Mouse (Mus musculus): ENCODE measurements around the gene Imp4. TPM values are rescaled to one million over a fixed set of nuclear protein-coding genes. Genes with fewer than 3 reads are reported as not detected.

Imp4 gene
- 99.9 and 105 TPM in 2 replicates for polyA plus RNA-seq (2015; fragmentation: Nextera tagmentation; extraction: Ambion mirVana)

GRCm38 (mm10) chr1:34439215-34439960 is at the start of gene Imp4, which contains the start of gene Ccdc115:
TSS of gene Imp4 (plus strand) at chr1:34439851.
TSS of gene Ccdc115 (minus strand) at chr1:34439672.
- peaks cover 36% of the 10 kb centered on the region for H3K36me3 ChIP-seq (ENCODE audit: insufficient read depth, low read length)
- under 1% methylated on average over 47 of the region's 48 CpGs for WGBS
- ATAC-seq (ENCODE audit: low FRiP score, low TSS enrichment), result peak; percentile 97
- H3K4me2 ChIP-seq (replicated peaks; ENCODE audit: low read depth, low read length), result peak within 1 kb of the TSS; percentile 81
- no peaks in the 10 kb centered on the region for H3K9me3 ChIP-seq (ENCODE audit: low read length)
- H3K4me1 ChIP-seq (ENCODE audit: insufficient read depth, low read length), result peaks cover 13% of the 10 kb centered on the region
- peak within 1 kb of the TSS; percentile 89 for H3K4me3 ChIP-seq (ENCODE audit: low read length)
- no peaks in the 10 kb centered on the region for H3K27me3 ChIP-seq (ENCODE audit: insufficient read depth, low read length)
- H3K27ac ChIP-seq (ENCODE audit: low read length), result peak within 1 kb of the TSS; percentile 79
- H3K9ac ChIP-seq (replicated peaks; ENCODE audit: low read length), result peak within 1 kb of the TSS; percentile 76

GRCm38 (mm10) chr1:34396321-34396720 is 43.3 kb upstream of the Imp4 start:
- H3K27ac ChIP-seq (ENCODE audit: low read length), result no peak overlapping the region
- 93% methylated on average over 4 of the region's 4 CpGs for WGBS
- no peak overlapping the region for H3K4me2 ChIP-seq (replicated peaks; ENCODE audit: low read depth, low read length)
- no peaks in the 10 kb centered on the region for H3K9me3 ChIP-seq (ENCODE audit: low read length)
- H3K9ac ChIP-seq (replicated peaks; ENCODE audit: low read length), result no peak overlapping the region
- H3K27me3 ChIP-seq (ENCODE audit: insufficient read depth, low read length), result no peaks in the 10 kb centered on the region
- no peaks in the 10 kb centered on the region for H3K4me1 ChIP-seq (ENCODE audit: insufficient read depth, low read length)
- no peaks in the 10 kb centered on the region for H3K36me3 ChIP-seq (ENCODE audit: insufficient read depth, low read length)
- no peak overlapping the region for H3K4me3 ChIP-seq (ENCODE audit: low read length)
- ATAC-seq (ENCODE audit: low FRiP score, low TSS enrichment), result no peak

- H3K27me3 ChIP-seq (ENCODE audit: insufficient read depth, low read length), result no peaks in the 10 kb centered on the region
- no peaks in the 10 kb centered on the region for H3K36me3 ChIP-seq (ENCODE audit: insufficient read depth, low read length)
- no peak overlapping the region for H3K4me2 ChIP-seq (replicated peaks; ENCODE audit: low read depth, low read length)
- no peak overlapping the region for H3K27ac ChIP-seq (ENCODE audit: low read length)
- H3K4me3 ChIP-seq (ENCODE audit: low read length), result no peak overlapping the region
- 25% methylated on average over 11 of the region's 11 CpGs for WGBS
- ATAC-seq (ENCODE audit: low FRiP score, low TSS enrichment), result 0 out of 2 replicates have a peak, but pooled peaks have one; percentile 57
- H3K4me1 ChIP-seq (ENCODE audit: insufficient read depth, low read length), result peaks cover 3% of the 10 kb centered on the region; the same call in 1 of the 2 replicates
- H3K9ac ChIP-seq (replicated peaks; ENCODE audit: low read length), result no peak overlapping the region
- no peaks in the 10 kb centered on the region for H3K9me3 ChIP-seq (ENCODE audit: low read length)
Measured at GRCm38 (mm10) chr1:34399182-34399953, 40.3 kb upstream of the Imp4 start.

GRCm38 (mm10) chr1:34428466-34428865 is 11.2 kb upstream of the Imp4 start:
- H3K4me3 ChIP-seq (ENCODE audit: low read length), result no peak overlapping the region
- peaks cover 52% of the 10 kb centered on the region for H3K9me3 ChIP-seq (ENCODE audit: low read length)
- H3K27ac ChIP-seq (ENCODE audit: low read length), result no peak overlapping the region
- WGBS, result 96% methylated on average over 2 of the region's 2 CpGs
- no peak overlapping the region for H3K4me2 ChIP-seq (replicated peaks; ENCODE audit: low read depth, low read length)
- H3K9ac ChIP-seq (replicated peaks; ENCODE audit: low read length), result no peak overlapping the region
- H3K27me3 ChIP-seq (ENCODE audit: insufficient read depth, low read length), result no peaks in the 10 kb centered on the region
- ATAC-seq (ENCODE audit: low FRiP score, low TSS enrichment), result no peak
- H3K4me1 ChIP-seq (ENCODE audit: insufficient read depth, low read length), result no peaks in the 10 kb centered on the region
- peaks cover 30% of the 10 kb centered on the region for H3K36me3 ChIP-seq (ENCODE audit: insufficient read depth, low read length)

- no peak for ATAC-seq (ENCODE audit: low FRiP score, low TSS enrichment)
- Histone ChIP-seq H3K4me2 (replicated peaks; ENCODE audit: low read depth, low read length) (no peak overlapping the region), H3K27ac (ENCODE audit: low read length) (no peak overlapping the region), H3K9me3 (ENCODE audit: low read length) (peaks cover 52% of the 10 kb centered on the region), H3K4me3 (ENCODE audit: low read length) (no peak overlapping the region), H3K27me3 (ENCODE audit: insufficient read depth, low read length) (no peaks in the 10 kb centered on the region), H3K4me1 (ENCODE audit: insufficient read depth, low read length) (peaks cover 7% of the 10 kb centered on the region), H3K36me3 (ENCODE audit: insufficient read depth, low read length) (peaks cover 30% of the 10 kb centered on the region), H3K9ac (replicated peaks; ENCODE audit: low read length) (no peak overlapping the region)
- 95% methylated on average over 4 of the region's 4 CpGs for WGBS
Measured at GRCm38 (mm10) chr1:34429281-34429680, 10.4 kb upstream of the Imp4 start.

- no peak overlapping the region for H3K4me3 ChIP-seq (ENCODE audit: low read length)
- H3K27ac ChIP-seq (ENCODE audit: low read length), result no peak overlapping the region
- no peak overlapping the region for H3K4me2 ChIP-seq (replicated peaks; ENCODE audit: low read depth, low read length)
- peaks cover 7% of the 10 kb centered on the region for H3K4me1 ChIP-seq (ENCODE audit: insufficient read depth, low read length)
- 98% methylated on average over 3 of the region's 3 CpGs for WGBS
- H3K9ac ChIP-seq (replicated peaks; ENCODE audit: low read length), result no peak overlapping the region
- ATAC-seq (ENCODE audit: low FRiP score, low TSS enrichment), result no peak
- H3K27me3 ChIP-seq (ENCODE audit: insufficient read depth, low read length), result no peaks in the 10 kb centered on the region
- H3K9me3 ChIP-seq (ENCODE audit: low read length), result peaks cover 52% of the 10 kb centered on the region
- peaks cover 30% of the 10 kb centered on the region for H3K36me3 ChIP-seq (ENCODE audit: insufficient read depth, low read length)
Measured at GRCm38 (mm10) chr1:34430981-34431380, 8.7 kb upstream of the Imp4 start.

GRCm38 (mm10) chr1:34431431-34431830 is 8.2 kb upstream of the Imp4 start:
- Histone ChIP-seq H3K27me3 (ENCODE audit: insufficient read depth, low read length) (no peaks in the 10 kb centered on the region), H3K9ac (replicated peaks; ENCODE audit: low read length) (no peak overlapping the region), H3K4me2 (replicated peaks; ENCODE audit: low read depth, low read length) (no peak overlapping the region), H3K9me3 (ENCODE audit: low read length) (peaks cover 50% of the 10 kb centered on the region), H3K4me1 (ENCODE audit: insufficient read depth, low read length) (peaks cover 7% of the 10 kb centered on the region), H3K4me3 (ENCODE audit: low read length) (no peak overlapping the region), H3K36me3 (ENCODE audit: insufficient read depth, low read length) (peaks cover 30% of the 10 kb centered on the region), H3K27ac (ENCODE audit: low read length) (no peak overlapping the region)
- no peak for ATAC-seq (ENCODE audit: low FRiP score, low TSS enrichment)
- 97% methylated on average over 9 of the region's 9 CpGs for WGBS

- H3K36me3 ChIP-seq (ENCODE audit: insufficient read depth, low read length), result peaks cover 38% of the 10 kb centered on the region
- H3K27me3 ChIP-seq (ENCODE audit: insufficient read depth, low read length), result no peaks in the 10 kb centered on the region
- no peak overlapping the region; the same call in 1 of the 2 replicates for H3K27ac ChIP-seq (ENCODE audit: low read length)
- WGBS, result 60% methylated on average over 13 of the region's 13 CpGs
- peaks cover 41% of the 10 kb centered on the region for H3K9me3 ChIP-seq (ENCODE audit: low read length)
- peak overlapping the region; percentile 66 for H3K4me2 ChIP-seq (replicated peaks; ENCODE audit: low read depth, low read length)
- peak overlapping the region; percentile 66 for H3K9ac ChIP-seq (replicated peaks; ENCODE audit: low read length)
- ATAC-seq (ENCODE audit: low FRiP score, low TSS enrichment), result no peak
- peak overlapping the region; percentile 44 for H3K4me3 ChIP-seq (ENCODE audit: low read length)
- peaks cover 7% of the 10 kb centered on the region for H3K4me1 ChIP-seq (ENCODE audit: insufficient read depth, low read length)
Measured at GRCm38 (mm10) chr1:34432411-34432775, 7.3 kb upstream of the Imp4 start.

GRCm38 (mm10) chr1:34432776-34433481 is 6.7 kb upstream of the Imp4 start:
- Histone ChIP-seq H3K4me1 (ENCODE audit: insufficient read depth, low read length) (peaks cover 7% of the 10 kb centered on the region), H3K9me3 (ENCODE audit: low read length) (peaks cover 40% of the 10 kb centered on the region), H3K27ac (ENCODE audit: low read length) (peak overlapping the region; percentile 54), H3K4me2 (replicated peaks; ENCODE audit: low read depth, low read length) (peak overlapping the region; percentile 66), H3K27me3 (ENCODE audit: insufficient read depth, low read length) (no peaks in the 10 kb centered on the region), H3K36me3 (ENCODE audit: insufficient read depth, low read length) (peaks cover 38% of the 10 kb centered on the region), H3K4me3 (ENCODE audit: low read length) (peak overlapping the region; percentile 44), H3K9ac (replicated peaks; ENCODE audit: low read length) (peak overlapping the region; percentile 66)
- WGBS, result 9% methylated on average over 35 of the region's 35 CpGs
- peak; percentile 22; the same call in 1 of the 2 replicates for ATAC-seq (ENCODE audit: low FRiP score, low TSS enrichment)

Data from kidney, embryonic 16.5 days (tissue).